Mouse (Mus musculus): ENCODE measurements around the gene Lca5l. TPM values are rescaled to one million over a fixed set of nuclear protein-coding genes. Genes with fewer than 3 reads are reported as not detected.

The Lca5l gene
- polyA plus RNA-seq, 1 experiment, result 1.0 TPM

GRCm38 (mm10) chr16:96179156-96179555 lies 12.9 kb downstream of the Lca5l start:
- DNase-seq, result no peak
- no peaks in the 10 kb centered on the region for H3K4me1 ChIP-seq (ENCODE audit: control insufficient read depth, insufficient read depth, low read length)
- TF ChIP-seq CTCF (IDR thresholded peaks at IDR 0.05; ENCODE audit: insufficient read depth, low read length), result no peak
- no peak for TF ChIP-seq POLR2A (IDR thresholded peaks at IDR 0.05; ENCODE audit: borderline replicate concordance, extremely low read depth, low read depth, low read length)
- no peak overlapping the region for H3K4me3 ChIP-seq (replicated peaks; ENCODE audit: extremely low read depth, low read depth, low read length)

- 34% methylated on average over 2 of the region's 2 CpGs for WGBS
- TF ChIP-seq CTCF (IDR thresholded peaks at IDR 0.05; ENCODE audit: insufficient read depth, low read length), result no peak
- TF ChIP-seq POLR2A (IDR thresholded peaks at IDR 0.05; ENCODE audit: borderline replicate concordance, extremely low read depth, low read depth, low read length), result no peak
- DNase-seq, result peak; percentile 73
Observed at GRCm38 (mm10) chr16:96175399-96175798, 16.7 kb downstream of the Lca5l start.

GRCm38 (mm10) chr16:96173648-96174047 lies 18.4 kb downstream of the Lca5l start:
- TF ChIP-seq CTCF (IDR thresholded peaks at IDR 0.05; ENCODE audit: insufficient read depth, low read length) (no peak), POLR2A (IDR thresholded peaks at IDR 0.05; ENCODE audit: borderline replicate concordance, extremely low read depth, low read depth, low read length) (no peak)
- Histone ChIP-seq H3K4me3 (replicated peaks; ENCODE audit: extremely low read depth, low read depth, low read length) (no peak overlapping the region), H3K4me1 (ENCODE audit: control insufficient read depth, insufficient read depth, low read length) (no peaks in the 10 kb centered on the region)
- 72% methylated on average over 8 of the region's 8 CpGs for WGBS
- DNase-seq, result no peak

More at GRCm38 (mm10) chr16:96175399-96175798, 16.7 kb downstream of the Lca5l start:
- Histone ChIP-seq H3K4me1 (ENCODE audit: control insufficient read depth, insufficient read depth, low read length) (no peaks in the 10 kb centered on the region), H3K4me3 (replicated peaks; ENCODE audit: extremely low read depth, low read depth, low read length) (no peak overlapping the region)

GRCm38 (mm10) chr16:96168837-96169236 lies 23.2 kb downstream of the Lca5l start:
- DNase-seq, result no peak
- no peak overlapping the region for H3K4me3 ChIP-seq (replicated peaks; ENCODE audit: extremely low read depth, low read depth, low read length)
- TF ChIP-seq CTCF (IDR thresholded peaks at IDR 0.05; ENCODE audit: insufficient read depth, low read length), result no peak
- TF ChIP-seq POLR2A (IDR thresholded peaks at IDR 0.05; ENCODE audit: borderline replicate concordance, extremely low read depth, low read depth, low read length), result no peak
- WGBS, result 92% methylated on average over 4 of the region's 4 CpGs
- no peaks in the 10 kb centered on the region for H3K4me1 ChIP-seq (ENCODE audit: control insufficient read depth, insufficient read depth, low read length)

- Histone ChIP-seq H3K4me1 (ENCODE audit: control insufficient read depth, insufficient read depth, low read length) (no peaks in the 10 kb centered on the region), H3K4me3 (replicated peaks; ENCODE audit: extremely low read depth, low read depth, low read length) (no peak overlapping the region)
- 63% methylated on average over 4 of the region's 4 CpGs for WGBS
- DNase-seq, result no peak
- no peak for TF ChIP-seq CTCF (IDR thresholded peaks at IDR 0.05; ENCODE audit: insufficient read depth, low read length)
- no peak for TF ChIP-seq POLR2A (IDR thresholded peaks at IDR 0.05; ENCODE audit: borderline replicate concordance, extremely low read depth, low read depth, low read length)
Observed at GRCm38 (mm10) chr16:96165723-96166264, 26.3 kb downstream of the Lca5l start.

- 84% methylated on average over 4 of the region's 4 CpGs for WGBS
- H3K4me1 ChIP-seq (ENCODE audit: control insufficient read depth, insufficient read depth, low read length), result no peaks in the 10 kb centered on the region
- TF ChIP-seq CTCF (IDR thresholded peaks at IDR 0.05; ENCODE audit: insufficient read depth, low read length), result no peak
- TF ChIP-seq POLR2A (IDR thresholded peaks at IDR 0.05; ENCODE audit: borderline replicate concordance, extremely low read depth, low read depth, low read length), result no peak
- no peak for DNase-seq
- no peak overlapping the region for H3K4me3 ChIP-seq (replicated peaks; ENCODE audit: extremely low read depth, low read depth, low read length)
Observed at GRCm38 (mm10) chr16:96161336-96161735, 30.7 kb downstream of the Lca5l start.

- no peak for TF ChIP-seq CTCF (IDR thresholded peaks at IDR 0.05; ENCODE audit: insufficient read depth, low read length)
- TF ChIP-seq POLR2A (IDR thresholded peaks at IDR 0.05; ENCODE audit: borderline replicate concordance, extremely low read depth, low read depth, low read length), result no peak
- no peaks in the 10 kb centered on the region for H3K4me1 ChIP-seq (ENCODE audit: control insufficient read depth, insufficient read depth, low read length)
- no peak overlapping the region for H3K4me3 ChIP-seq (replicated peaks; ENCODE audit: extremely low read depth, low read depth, low read length)
- DNase-seq, result no peak
- 91% methylated on average over 1 of the region's 1 CpGs for WGBS
Observed at GRCm38 (mm10) chr16:96160927-96161326, 31.1 kb downstream of the Lca5l start.

GRCm38 (mm10) chr16:96159794-96160346 lies 32.2 kb downstream of the Lca5l start:
- no peak for DNase-seq
- 84% methylated on average over 20 of the region's 20 CpGs for WGBS
- Histone ChIP-seq H3K4me3 (replicated peaks; ENCODE audit: extremely low read depth, low read depth, low read length) (peak overlapping the region; percentile 70), H3K4me1 (ENCODE audit: control insufficient read depth, insufficient read depth, low read length) (no peaks in the 10 kb centered on the region)
- no peak for TF ChIP-seq POLR2A (IDR thresholded peaks at IDR 0.05; ENCODE audit: borderline replicate concordance, extremely low read depth, low read depth, low read length)
- no peak for TF ChIP-seq CTCF (IDR thresholded peaks at IDR 0.05; ENCODE audit: insufficient read depth, low read length)

- H3K4me1 ChIP-seq (ENCODE audit: control insufficient read depth, insufficient read depth, low read length), result no peaks in the 10 kb centered on the region
- peak; percentile 36 for TF ChIP-seq CTCF (IDR thresholded peaks at IDR 0.05; ENCODE audit: insufficient read depth, low read length)
- TF ChIP-seq POLR2A (IDR thresholded peaks at IDR 0.05; ENCODE audit: borderline replicate concordance, extremely low read depth, low read depth, low read length), result no peak
- peak overlapping the region; percentile 70 for H3K4me3 ChIP-seq (replicated peaks; ENCODE audit: extremely low read depth, low read depth, low read length)
- WGBS, result 1% methylated on average over 65 of the region's 67 CpGs
- peak; percentile 55 for DNase-seq
Observed at GRCm38 (mm10) chr16:96159091-96159731, 32.9 kb downstream of the Lca5l start.
